Mouse (Mus musculus) heart, adult 2 months (tissue): ENCODE results near the gene Pi4kb.

ENCODE experiments used
- CTCF ChIP-seq: fragments of 200-600 bp; IDR thresholded peaks from 2 replicates; pipeline ENCODE4 v1.8.1; 2022; ENCODE audit warnings: antibody characterized with exemption, mild to moderate bottlenecking, moderate library complexity
- POLR2A ChIP-seq: fragments of 200-500 bp; IDR thresholded peaks from 2 replicates; pipeline ENCODE4 v1.6.1; 2011; ENCODE audit warnings: mild to moderate bottlenecking, low read depth, low read length, control low read depth; ENCODE audit not compliant: insufficient read depth

- TF ChIP-seq POLR2A (no peak), CTCF (no peak)
Measured at GRCm38 (mm10) chr3:94974026-94974527, 454 bp upstream of the Pi4kb start.
